Mouse (Mus musculus): ENCODE data around the gene Klhl36. TPM values are rescaled to one million over a fixed set of nuclear protein-coding genes. Genes with fewer than 3 reads are reported as not detected.
A peak's percentile ranks its signal among the peaks of the same experiment; 100 is the strongest.

The Klhl36 gene
- polyA plus RNA-seq, 1 experiment from 2014 or later, result 8.6 TPM

GRCm38 (mm10) chr8:119847232-119847922, 14.7 kb upstream of the Klhl36 start:
- ATAC-seq (ENCODE audit: low read depth) (no peak), DNase-seq (ENCODE audit: low spot score) (no peak)
- H3K4me2 ChIP-seq (ENCODE audit: low read depth, low read length), result no peak overlapping the region
- no peak overlapping the region for H3K4me3 ChIP-seq (ENCODE audit: low read depth, low read length)
- H3K27me3 ChIP-seq (replicated peaks; ENCODE audit: control insufficient read depth, insufficient read depth, low read length), result no peaks in the 10 kb centered on the region
- H3K27ac ChIP-seq (replicated peaks; ENCODE audit: low read depth, low read length), result no peak overlapping the region
- H3K36me3 ChIP-seq (ENCODE audit: control insufficient read depth, insufficient read depth, low read length), result no peaks in the 10 kb centered on the region
- H3K4me1 ChIP-seq (ENCODE audit: control insufficient read depth, insufficient read depth, low read length), result no peaks in the 10 kb centered on the region
- no peak overlapping the region for H3K9ac ChIP-seq (ENCODE audit: low read depth, low read length)
- H3K9me3 ChIP-seq (ENCODE audit: control insufficient read depth, low read length), result no peaks in the 10 kb centered on the region; the same call in 1 of the 2 replicates
- 86% methylated on average over 16 of the region's 16 CpGs for WGBS

- Histone ChIP-seq H3K4me3 (ENCODE audit: low read depth, low read length) (no peak overlapping the region), H3K4me2 (ENCODE audit: low read depth, low read length) (no peak overlapping the region), H3K27ac (replicated peaks; ENCODE audit: low read depth, low read length) (no peak overlapping the region), H3K4me1 (ENCODE audit: control insufficient read depth, insufficient read depth, low read length) (no peaks in the 10 kb centered on the region), H3K27me3 (replicated peaks; ENCODE audit: control insufficient read depth, insufficient read depth, low read length) (no peaks in the 10 kb centered on the region), H3K9ac (ENCODE audit: low read depth, low read length) (no peak overlapping the region), H3K36me3 (ENCODE audit: control insufficient read depth, insufficient read depth, low read length) (no peaks in the 10 kb centered on the region), H3K9me3 (ENCODE audit: control insufficient read depth, low read length) (no peaks in the 10 kb centered on the region; the same call in 1 of the 2 replicates)
- no peak for DNase-seq (ENCODE audit: low spot score)
- no peak for ATAC-seq (ENCODE audit: low read depth)
- WGBS, result 64% methylated on average over 8 of the region's 8 CpGs
These were observed 8.5 kb upstream of the Klhl36 start for GRCm38 (mm10) chr8:119853521-119853920.

- WGBS, result 45% methylated on average over 5 of the region's 5 CpGs
These were observed 8.0 kb upstream of the Klhl36 start for GRCm38 (mm10) chr8:119854035-119854434.

GRCm38 (mm10) chr8:119855656-119856055, 6.4 kb upstream of the Klhl36 start:
- Histone ChIP-seq H3K27ac (replicated peaks; ENCODE audit: low read depth, low read length) (no peak overlapping the region), H3K9me3 (ENCODE audit: control insufficient read depth, low read length) (no peaks in the 10 kb centered on the region), H3K4me1 (ENCODE audit: control insufficient read depth, insufficient read depth, low read length) (no peaks in the 10 kb centered on the region), H3K36me3 (ENCODE audit: control insufficient read depth, insufficient read depth, low read length) (no peaks in the 10 kb centered on the region), H3K4me3 (ENCODE audit: low read depth, low read length) (no peak overlapping the region), H3K4me2 (ENCODE audit: low read depth, low read length) (no peak overlapping the region), H3K9ac (ENCODE audit: low read depth, low read length) (no peak overlapping the region), H3K27me3 (replicated peaks; ENCODE audit: control insufficient read depth, insufficient read depth, low read length) (peaks cover 5% of the 10 kb centered on the region; the same call in 1 of the 2 replicates)
- no peak for ATAC-seq (ENCODE audit: low read depth)
- 81% methylated on average over 5 of the region's 5 CpGs for WGBS
- no peak for DNase-seq (ENCODE audit: low spot score)

More at GRCm38 (mm10) chr8:119854035-119854434, 8.0 kb upstream of the Klhl36 start:
- no peaks in the 10 kb centered on the region; the same call in 1 of the 2 replicates for H3K9me3 ChIP-seq (ENCODE audit: control insufficient read depth, low read length)
- H3K9ac ChIP-seq (ENCODE audit: low read depth, low read length), result no peak overlapping the region
- H3K4me3 ChIP-seq (ENCODE audit: low read depth, low read length), result no peak overlapping the region
- H3K4me1 ChIP-seq (ENCODE audit: control insufficient read depth, insufficient read depth, low read length), result no peaks in the 10 kb centered on the region
- no peak overlapping the region for H3K27ac ChIP-seq (replicated peaks; ENCODE audit: low read depth, low read length)
- DNase-seq (ENCODE audit: low spot score), result peak; percentile 12
- H3K36me3 ChIP-seq (ENCODE audit: control insufficient read depth, insufficient read depth, low read length), result no peaks in the 10 kb centered on the region
- H3K27me3 ChIP-seq (replicated peaks; ENCODE audit: control insufficient read depth, insufficient read depth, low read length), result no peaks in the 10 kb centered on the region
- H3K4me2 ChIP-seq (ENCODE audit: low read depth, low read length), result no peak overlapping the region
- no peak for ATAC-seq (ENCODE audit: low read depth)

GRCm38 (mm10) chr8:119857767-119858166, 4.3 kb upstream of the Klhl36 start:
- Histone ChIP-seq H3K27me3 (replicated peaks; ENCODE audit: control insufficient read depth, insufficient read depth, low read length) (peaks cover 5% of the 10 kb centered on the region; the same call in 1 of the 2 replicates), H3K9ac (ENCODE audit: low read depth, low read length) (no peak overlapping the region), H3K4me2 (ENCODE audit: low read depth, low read length) (no peak overlapping the region), H3K27ac (replicated peaks; ENCODE audit: low read depth, low read length) (no peak overlapping the region), H3K4me3 (ENCODE audit: low read depth, low read length) (no peak overlapping the region), H3K9me3 (ENCODE audit: control insufficient read depth, low read length) (no peaks in the 10 kb centered on the region), H3K4me1 (ENCODE audit: control insufficient read depth, insufficient read depth, low read length) (0 out of 2 replicates have a peak, but pooled peaks cover under 1% of the 10 kb centered on the region), H3K36me3 (ENCODE audit: control insufficient read depth, insufficient read depth, low read length) (no peaks in the 10 kb centered on the region)
- ATAC-seq (ENCODE audit: low read depth) (no peak), DNase-seq (ENCODE audit: low spot score) (no peak)
- 75% methylated on average over 6 of the region's 6 CpGs for WGBS

GRCm38 (mm10) chr8:119862390-119862734, 296 bp downstream of the Klhl36 start:
- H3K4me3 ChIP-seq (ENCODE audit: low read depth, low read length), result peak overlapping the region; percentile 76
- DNase-seq (ENCODE audit: low spot score) (no peak), ATAC-seq (ENCODE audit: low read depth) (peak; percentile 60)
- no peaks in the 10 kb centered on the region for H3K36me3 ChIP-seq (ENCODE audit: control insufficient read depth, insufficient read depth, low read length)
- H3K4me2 ChIP-seq (ENCODE audit: low read depth, low read length), result peak overlapping the region; percentile 92
- H3K4me1 ChIP-seq (ENCODE audit: control insufficient read depth, insufficient read depth, low read length), result 0 out of 2 replicates have a peak, but pooled peaks cover 2% of the 10 kb centered on the region
- 2% methylated on average over 7 of the region's 19 CpGs for WGBS
- H3K27ac ChIP-seq (replicated peaks; ENCODE audit: low read depth, low read length), result 0 out of 2 replicates have a peak overlapping the region, but pooled peaks have one; percentile 10
- H3K9me3 ChIP-seq (ENCODE audit: control insufficient read depth, low read length), result no peaks in the 10 kb centered on the region
- peak overlapping the region; percentile 72 for H3K9ac ChIP-seq (ENCODE audit: low read depth, low read length)
- peaks cover 12% of the 10 kb centered on the region; the same call in 1 of the 2 replicates for H3K27me3 ChIP-seq (replicated peaks; ENCODE audit: control insufficient read depth, insufficient read depth, low read length)

GRCm38 (mm10) chr8:119862749-119863148, 683 bp downstream of the Klhl36 start:
- Histone ChIP-seq H3K9ac (ENCODE audit: low read depth, low read length) (peak overlapping the region; percentile 72), H3K27me3 (replicated peaks; ENCODE audit: control insufficient read depth, insufficient read depth, low read length) (peaks cover 12% of the 10 kb centered on the region; the same call in 1 of the 2 replicates), H3K9me3 (ENCODE audit: control insufficient read depth, low read length) (no peaks in the 10 kb centered on the region), H3K4me1 (ENCODE audit: control insufficient read depth, insufficient read depth, low read length) (0 out of 2 replicates have a peak, but pooled peaks cover 2% of the 10 kb centered on the region), H3K36me3 (ENCODE audit: control insufficient read depth, insufficient read depth, low read length) (no peaks in the 10 kb centered on the region), H3K4me2 (ENCODE audit: low read depth, low read length) (peak overlapping the region; percentile 92), H3K4me3 (ENCODE audit: low read depth, low read length) (peak overlapping the region; percentile 76), H3K27ac (replicated peaks; ENCODE audit: low read depth, low read length) (no peak overlapping the region)
- WGBS, result 10% methylated on average over 6 of the region's 6 CpGs
- ATAC-seq (ENCODE audit: low read depth) (0 out of 2 replicates have a peak, but pooled peaks have one; percentile 0), DNase-seq (ENCODE audit: low spot score) (peak; percentile 12)

GRCm38 (mm10) chr8:119869616-119870015, 7.5 kb downstream of the Klhl36 start:
- WGBS, result 91% methylated on average over 17 of the region's 20 CpGs
- Histone ChIP-seq H3K9ac (ENCODE audit: low read depth, low read length) (no peak overlapping the region), H3K9me3 (ENCODE audit: control insufficient read depth, low read length) (peaks cover 10% of the 10 kb centered on the region), H3K27me3 (replicated peaks; ENCODE audit: control insufficient read depth, insufficient read depth, low read length) (no peaks in the 10 kb centered on the region), H3K4me3 (ENCODE audit: low read depth, low read length) (no peak overlapping the region), H3K4me1 (ENCODE audit: control insufficient read depth, insufficient read depth, low read length) (no peaks in the 10 kb centered on the region), H3K4me2 (ENCODE audit: low read depth, low read length) (no peak overlapping the region), H3K27ac (replicated peaks; ENCODE audit: low read depth, low read length) (no peak overlapping the region), H3K36me3 (ENCODE audit: control insufficient read depth, insufficient read depth, low read length) (peaks cover 36% of the 10 kb centered on the region)
- no peak for ATAC-seq (ENCODE audit: low read depth)
- DNase-seq (ENCODE audit: low spot score), result no peak

GRCm38 (mm10) chr8:119873181-119873580, 11.1 kb downstream of the Klhl36 start:
- Histone ChIP-seq H3K27ac (replicated peaks; ENCODE audit: low read depth, low read length) (no peak overlapping the region), H3K4me1 (ENCODE audit: control insufficient read depth, insufficient read depth, low read length) (no peaks in the 10 kb centered on the region), H3K36me3 (ENCODE audit: control insufficient read depth, insufficient read depth, low read length) (peaks cover 36% of the 10 kb centered on the region), H3K4me2 (ENCODE audit: low read depth, low read length) (no peak overlapping the region), H3K9ac (ENCODE audit: low read depth, low read length) (no peak overlapping the region), H3K9me3 (ENCODE audit: control insufficient read depth, low read length) (peaks cover 10% of the 10 kb centered on the region), H3K4me3 (ENCODE audit: low read depth, low read length) (no peak overlapping the region), H3K27me3 (replicated peaks; ENCODE audit: control insufficient read depth, insufficient read depth, low read length) (no peaks in the 10 kb centered on the region)
- DNase-seq (ENCODE audit: low spot score) (no peak), ATAC-seq (ENCODE audit: low read depth) (no peak)
- 100% methylated on average over 1 of the region's 1 CpGs for WGBS
